Mouse (Mus musculus) midbrain, postnatal 0 days (tissue): ENCODE data around the gene Gm20388. TPM values are rescaled to one million over a fixed set of nuclear protein-coding genes. Genes with fewer than 3 reads are reported as not detected.
A peak's percentile ranks its signal among the peaks of the same experiment; 100 is the strongest.

Source experiments
- ATAC-seq: fragments of 200-750 bp; cut with Nextera tagmentation; 2 replicates; pipeline ENCODE4 v1.8.0; 2017; ENCODE audit warnings: moderate number of reproducible peaks, mild to moderate bottlenecking, moderate TSS enrichment, moderate library complexity; ENCODE audit not compliant: low FRiP score
- DNase-seq: peaks from one replicate; pipeline ENCODE4 v3.0.0-alpha.2; 2015; ENCODE audit warnings: low spot score
- H3K27ac ChIP-seq: fragments of 300-500 bp; sonication (generic); 2 replicates; pipeline ENCODE4 v1.5.1; 2014; ENCODE audit warnings: low read depth, mild to moderate bottlenecking, low read length, mixed read lengths
- H3K27me3 ChIP-seq: fragments of 300-500 bp; sonication (generic); 2 replicates; pipeline ENCODE4 v1.6.1; 2014; ENCODE audit warnings: low read length, control low read depth, mixed read lengths; ENCODE audit not compliant: insufficient read depth
- H3K36me3 ChIP-seq: fragments of 300-500 bp; sonication (generic); 2 replicates; pipeline ENCODE4 v1.6.1; 2014; ENCODE audit warnings: low read length, control low read depth, mixed read lengths; ENCODE audit not compliant: insufficient read depth
- H3K4me1 ChIP-seq: fragments of 300-500 bp; sonication (generic); 2 replicates; pipeline ENCODE4 v1.6.1; 2014; ENCODE audit warnings: mild to moderate bottlenecking, control low read depth, antibody characterized with exemption, low read length, mixed read lengths; ENCODE audit not compliant: insufficient read depth
- H3K4me2 ChIP-seq: fragments of 300-500 bp; sonication (generic); 2 replicates; pipeline ENCODE4 v1.6.1; 2014; ENCODE audit warnings: low read depth, mild to moderate bottlenecking, low read length, mixed read lengths; ENCODE audit not compliant: poor library complexity, severe bottlenecking
- H3K4me3 ChIP-seq: fragments of 300-500 bp; sonication (generic); 2 replicates; pipeline ENCODE4 v1.5.1; 2014; ENCODE audit warnings: low read depth, mild to moderate bottlenecking, low read length, moderate library complexity
- H3K9ac ChIP-seq: fragments of 300-500 bp; sonication (generic); replicated peaks from 2 replicates; pipeline ENCODE4 v1.6.1; 2014; ENCODE audit warnings: mild to moderate bottlenecking, low read length, moderate library complexity, mixed read lengths; ENCODE audit not compliant: poor library complexity, severe bottlenecking
- H3K9me3 ChIP-seq: fragments of 300-500 bp; sonication (generic); 2 replicates; pipeline ENCODE4 v1.6.1; 2016; ENCODE audit warnings: low read length, control low read depth
- CTCF ChIP-seq: IDR thresholded peaks from 2 replicates; pipeline ENCODE4 v1.5.1; 2016; ENCODE audit warnings: antibody characterized with exemption, mild to moderate bottlenecking
- WGBS: fragments of 180-500 bp; shearing (Covaris S2); extraction: QIAGEN DNeasy Blood & Tissue Kit; methylation state at CpG from one replicate; pipeline ENCODE4 v1.1.7; 2014; 5-methylcytosine and 5-hydroxymethylcytosine counted together
- polyA plus RNA-seq: library from polyadenylated mRNA; unstranded; fragments of >200 nt; fragmentation: Nextera tagmentation; extraction: Ambion mirVana; gene quantifications from 2 replicates; pipeline ENCODE4 v1.2.1, GENCODE M21; 2015
- total RNA-seq: library from RNA; depleted of rRNA; stranded (reverse); fragments of >200 nt; gene quantifications from 2 replicates; pipeline ENCODE4 v1.2.3, GENCODE M21; 2014

Gm20388 gene
- total and polyA plus RNA-seq, 2 experiments from 2014 or later = 74.2 TPM; not detected in 1

GRCm38 (mm10) chr8:122286899-122287298, 2376.3 kb downstream of the Gm20388 start:
- Histone ChIP-seq H3K27ac (no peak overlapping the region), H3K4me2 (no peak overlapping the region), H3K4me3 (no peak overlapping the region), H3K9me3 (no peaks in the 10 kb centered on the region), H3K36me3 (no peaks in the 10 kb centered on the region), H3K27me3 (peaks cover 12% of the 10 kb centered on the region; the same call in 1 of the 2 replicates), H3K4me1 (peaks cover 11% of the 10 kb centered on the region; the same call in 1 of the 2 replicates), H3K9ac (no peak overlapping the region)
- no peak for TF ChIP-seq CTCF
- no peak for ATAC-seq
- no peak for DNase-seq
- WGBS = 69% methylated on average over 10 of the region's 10 CpGs

DNA sequence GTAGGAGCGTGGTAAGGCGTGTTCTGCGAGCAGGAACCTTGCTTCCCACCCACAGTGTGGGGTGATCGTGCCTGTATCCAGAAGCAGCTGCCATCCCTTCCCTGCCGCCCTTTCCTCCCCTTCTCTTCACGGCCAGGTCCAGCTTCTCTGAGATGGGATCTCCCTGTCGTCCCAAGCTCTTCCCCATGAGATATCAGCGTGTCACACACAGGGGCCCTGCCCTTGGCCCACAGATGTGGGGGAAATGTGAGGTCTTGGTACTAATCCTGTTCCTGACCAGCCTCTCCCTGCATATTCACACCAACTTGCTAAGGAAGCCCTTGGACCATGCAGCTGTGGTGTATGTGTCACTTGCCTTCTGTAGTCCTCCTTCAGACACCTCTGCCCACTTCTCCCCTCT, 2377.1 kb downstream of the Gm20388 start:
- 83% methylated on average over 8 of the region's 8 CpGs for WGBS
- no peak overlapping the region for H3K4me2 ChIP-seq

GRCm38 (mm10) chr8:122288344-122288743, 2377.7 kb downstream of the Gm20388 start:
- H3K9ac ChIP-seq = no peak overlapping the region
- TF ChIP-seq CTCF = no peak
- H3K27ac ChIP-seq = no peak overlapping the region
- no peaks in the 10 kb centered on the region for H3K36me3 ChIP-seq
- H3K4me1 ChIP-seq = peaks cover 10% of the 10 kb centered on the region; the same call in 1 of the 2 replicates
- no peak overlapping the region for H3K4me2 ChIP-seq
- ATAC-seq = no peak
- DNase-seq = no peak
- WGBS = 71% methylated on average over 3 of the region's 3 CpGs
- no peaks in the 10 kb centered on the region for H3K9me3 ChIP-seq
- no peak overlapping the region for H3K4me3 ChIP-seq
- peaks cover 12% of the 10 kb centered on the region; the same call in 1 of the 2 replicates for H3K27me3 ChIP-seq

More for the DNA sequence above, 2377.1 kb downstream of the Gm20388 start:
- Histone ChIP-seq H3K27me3 (peaks cover 12% of the 10 kb centered on the region; the same call in 1 of the 2 replicates), H3K9ac (no peak overlapping the region), H3K36me3 (no peaks in the 10 kb centered on the region), H3K4me3 (no peak overlapping the region), H3K27ac (no peak overlapping the region), H3K9me3 (no peaks in the 10 kb centered on the region), H3K4me1 (peaks cover 11% of the 10 kb centered on the region; the same call in 1 of the 2 replicates)
- ATAC-seq (no peak), DNase-seq (no peak)
- TF ChIP-seq CTCF = no peak

DNA sequence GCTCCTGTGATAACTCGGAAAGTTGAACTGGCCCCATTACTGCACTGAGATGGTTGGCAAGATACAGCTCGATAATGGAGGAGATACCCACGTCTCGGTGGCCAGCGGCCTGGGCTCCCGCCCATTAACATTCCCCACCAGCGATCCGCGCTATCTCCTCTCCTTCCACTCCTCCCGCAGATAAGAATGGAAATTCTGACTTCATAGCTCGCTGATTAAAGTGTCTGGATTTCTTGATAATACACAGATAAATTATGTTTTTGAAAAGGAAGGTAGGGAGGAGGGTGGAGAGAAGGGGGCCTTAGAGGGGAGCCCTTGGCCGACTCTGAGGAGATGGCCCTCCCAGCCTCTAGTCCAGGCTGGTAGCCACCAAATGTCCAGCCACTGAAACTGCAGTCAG, 2380.4 kb downstream of the Gm20388 start:
- H3K36me3 ChIP-seq = no peaks in the 10 kb centered on the region
- no peak overlapping the region for H3K4me2 ChIP-seq
- H3K4me3 ChIP-seq = no peak overlapping the region
- H3K27me3 ChIP-seq = 0 out of 2 replicates have a peak, but pooled peaks cover 2% of the 10 kb centered on the region
- 67% methylated on average over 12 of the region's 12 CpGs for WGBS
- DNase-seq (no peak), ATAC-seq (0 out of 2 replicates have a peak, but pooled peaks have one; percentile 34)
- H3K4me1 ChIP-seq = no peaks in the 10 kb centered on the region
- TF ChIP-seq CTCF = no peak
- H3K9me3 ChIP-seq = no peaks in the 10 kb centered on the region
- H3K9ac ChIP-seq = no peak overlapping the region
- no peak overlapping the region for H3K27ac ChIP-seq

DNA sequence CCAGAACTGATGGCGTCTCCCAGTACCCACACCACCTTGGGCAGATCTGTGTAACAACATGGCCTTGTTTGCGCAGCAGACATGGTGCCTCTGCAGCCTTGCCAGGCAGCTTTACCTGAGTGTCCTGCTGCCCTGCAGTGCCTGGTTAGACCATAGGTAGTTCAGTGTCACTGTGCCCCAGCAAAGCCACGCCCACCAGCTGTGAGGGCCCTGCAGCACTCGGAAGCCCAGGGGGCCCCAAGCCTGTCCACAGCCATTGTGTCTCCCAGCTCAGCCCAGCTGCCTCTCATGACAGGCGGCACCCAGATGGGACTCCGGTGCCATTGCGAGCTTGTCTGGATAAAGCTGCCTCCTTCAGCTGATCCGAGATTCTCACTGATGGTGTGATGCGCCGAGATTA, 2380.9 kb downstream of the Gm20388 start:
- WGBS = 28% methylated on average over 10 of the region's 10 CpGs
- no peak overlapping the region for H3K27ac ChIP-seq

DNA sequence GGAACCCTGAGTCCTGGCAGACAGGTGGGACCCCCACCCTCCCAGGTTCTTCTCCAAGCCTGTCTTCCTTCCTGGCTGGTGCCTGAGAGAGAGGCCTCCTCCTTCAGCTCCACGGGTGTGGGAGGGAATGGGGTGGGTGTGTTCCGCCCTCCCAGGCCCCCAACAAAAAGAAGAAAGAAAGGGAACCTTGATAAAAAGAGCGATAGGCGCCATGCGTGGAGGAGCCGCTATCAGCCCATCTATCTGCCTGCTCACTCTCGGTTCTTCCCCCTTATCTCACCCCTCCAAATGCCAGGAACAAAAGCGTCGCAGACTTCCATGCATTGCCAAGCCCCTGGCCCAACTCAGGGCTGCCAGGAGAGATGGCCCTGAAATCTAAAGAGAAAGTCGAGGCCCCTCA, 2382.8 kb downstream of the Gm20388 start:
- no peaks in the 10 kb centered on the region for H3K27me3 ChIP-seq
- TF ChIP-seq CTCF = no peak
- DNase-seq = no peak
- no peak overlapping the region for H3K9ac ChIP-seq
- H3K9me3 ChIP-seq = no peaks in the 10 kb centered on the region
- H3K27ac ChIP-seq = no peak overlapping the region
- no peak overlapping the region for H3K4me2 ChIP-seq
- no peaks in the 10 kb centered on the region for H3K36me3 ChIP-seq
- ATAC-seq = no peak
- no peaks in the 10 kb centered on the region for H3K4me1 ChIP-seq
- 57% methylated on average over 10 of the region's 10 CpGs for WGBS
- H3K4me3 ChIP-seq = no peak overlapping the region

More for the DNA sequence above, 2380.9 kb downstream of the Gm20388 start:
- TF ChIP-seq CTCF = no peak
- H3K4me2 ChIP-seq = no peak overlapping the region
- H3K27me3 ChIP-seq = no peaks in the 10 kb centered on the region
- ATAC-seq (0 out of 2 replicates have a peak, but pooled peaks have one; percentile 3), DNase-seq (peak; percentile 22)
- H3K9me3 ChIP-seq = no peaks in the 10 kb centered on the region
- no peak overlapping the region for H3K4me3 ChIP-seq
- no peak overlapping the region for H3K9ac ChIP-seq
- H3K4me1 ChIP-seq = no peaks in the 10 kb centered on the region
- H3K36me3 ChIP-seq = no peaks in the 10 kb centered on the region
